Mouse (Mus musculus) brain, embryonic 18.5 days (tissue): ENCODE data around the gene Large1.
"Not testable (repeated sequence)": the region's sequence is repeated elsewhere in the genome, so short reads cannot be mapped to it uniquely, and the experiment has no call there.

Experiments
- DNase-seq: peaks from one replicate; pipeline ENCODE4 v3.0.0-alpha.2; 2012; ENCODE audit warnings: low read depth, low spot score

The Large1 gene

GRCm38 (mm10) chr8:73017601-73018000 is 335.7 kb downstream of the Large1 start:
- DNase-seq = no peak

GRCm38 (mm10) chr8:73016303-73016702 is 337.0 kb downstream of the Large1 start:
- DNase-seq = no peak

GRCm38 (mm10) chr8:73007489-73007888 is 345.9 kb downstream of the Large1 start:
- no peak for DNase-seq

- no peak for DNase-seq
Observed at GRCm38 (mm10) chr8:73003858-73004257, 349.5 kb downstream of the Large1 start.

GRCm38 (mm10) chr8:72993831-72994230 is 359.5 kb downstream of the Large1 start:
- DNase-seq = no peak

GRCm38 (mm10) chr8:72990425-72990824 is 362.9 kb downstream of the Large1 start:
- DNase-seq = no peak

- DNase-seq = no peak
Observed at GRCm38 (mm10) chr8:72982832-72983231, 370.5 kb downstream of the Large1 start.

GRCm38 (mm10) chr8:72955074-72955473 is 398.3 kb downstream of the Large1 start:
- DNase-seq = no peak

- DNase-seq = not testable (repeated sequence)
Observed at GRCm38 (mm10) chr8:72941393-72941792, 411.9 kb downstream of the Large1 start.

- DNase-seq = no peak
Observed at GRCm38 (mm10) chr8:72919182-72919902, 434.0 kb downstream of the Large1 start.

- DNase-seq = no peak
Observed at GRCm38 (mm10) chr8:72905491-72905890, 447.8 kb downstream of the Large1 start.

GRCm38 (mm10) chr8:72901591-72901990 is 451.7 kb downstream of the Large1 start:
- DNase-seq = no peak

- DNase-seq = no peak
Observed at GRCm38 (mm10) chr8:72899321-72899720, 454.0 kb downstream of the Large1 start.

GRCm38 (mm10) chr8:72883033-72883432 is 470.3 kb downstream of the Large1 start:
- no peak for DNase-seq

- no peak for DNase-seq
Observed at GRCm38 (mm10) chr8:72873411-72873810, 479.9 kb downstream of the Large1 start.

- DNase-seq = no peak
Observed at GRCm38 (mm10) chr8:72846881-72847280, 506.5 kb downstream of the Large1 start.

- DNase-seq = no peak
Observed at GRCm38 (mm10) chr8:72835863-72836262, 517.5 kb downstream of the Large1 start.

- no peak for DNase-seq
Observed at GRCm38 (mm10) chr8:72833112-72833511, 520.2 kb downstream of the Large1 start.

- DNase-seq = no peak
Observed at GRCm38 (mm10) chr8:72832371-72832770, 521.0 kb downstream of the Large1 start.

- no peak for DNase-seq
Observed at GRCm38 (mm10) chr8:72817655-72818349, 535.5 kb downstream of the Large1 start.

- DNase-seq = no peak
Observed at GRCm38 (mm10) chr8:72816679-72817078, 536.7 kb downstream of the Large1 start.

- DNase-seq = no peak
Observed at GRCm38 (mm10) chr8:72815681-72816080, 537.7 kb downstream of the Large1 start.

- no peak for DNase-seq
Observed at GRCm38 (mm10) chr8:72812690-72813089, 540.6 kb downstream of the Large1 start.
